Mouse (Mus musculus) G1E (cell line): ENCODE data around the gene Gabpb2.

Experiments used
- CTCF ChIP-seq: IDR thresholded peaks from 2 replicates; pipeline ENCODE4 v1.5.1; 2012; ENCODE audit warnings: low read depth, low read length, inconsistent platforms, mixed read lengths
- GATA1 ChIP-seq: IDR thresholded peaks from 2 replicates; pipeline ENCODE4 v1.6.1; 2012; ENCODE audit warnings: borderline replicate concordance, low read length, inconsistent platforms, mixed read lengths
- POLR2AphosphoS5 ChIP-seq: IDR thresholded peaks from 2 replicates; pipeline ENCODE4 v1.6.1; 2012; ENCODE audit warnings: low read depth, low read length, inconsistent platforms; ENCODE audit not compliant: insufficient replicate concordance
- TAL1 ChIP-seq: conservative IDR thresholded peaks from 2 replicates; pipeline ENCODE4 v1.6.1; 2012; ENCODE audit warnings: low read depth, low read length, inconsistent platforms, mixed read lengths

DNA sequence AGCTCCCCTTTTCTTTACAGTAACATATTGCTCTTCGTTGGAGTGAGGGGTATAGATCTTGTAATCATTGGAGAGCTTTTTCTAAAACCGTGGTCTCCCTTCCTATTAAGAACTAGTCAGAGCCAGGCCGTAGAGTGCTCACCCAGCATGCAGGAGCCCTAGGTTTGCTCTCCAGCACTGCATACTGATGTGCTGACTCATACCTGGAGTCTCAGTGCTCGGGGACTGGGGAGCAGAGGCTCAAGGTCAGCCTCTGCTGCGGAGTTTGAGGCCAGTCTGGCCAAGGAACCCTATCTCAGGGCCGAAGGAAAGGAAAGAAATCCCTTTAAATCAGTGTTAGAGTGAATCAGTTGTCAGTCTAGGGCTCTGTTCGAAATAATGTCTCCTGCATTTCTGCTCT, 15.1 kb upstream of the Gabpb2 start:
- TF ChIP-seq TAL1 = no peak
- no peak for TF ChIP-seq CTCF
- TF ChIP-seq POLR2AphosphoS5 = no peak
- TF ChIP-seq GATA1 = no peak
